Mouse (Mus musculus) kidney, adult 2 months (tissue): ENCODE results near the gene Mansc1.

Experiments
- CTCF ChIP-seq: fragments of 200-500 bp; conservative IDR thresholded peaks from 2 replicates; pipeline ENCODE4 v1.5.1; 2011; ENCODE audit warnings: low read depth, mild to moderate bottlenecking, control low read depth, low read length, moderate library complexity, mixed read lengths; ENCODE audit not compliant: insufficient read depth, insufficient read length
- POLR2A ChIP-seq: fragments of 200-500 bp; IDR thresholded peaks from one replicate; pipeline ENCODE4 v1.6.1; 2011; ENCODE audit warnings: low read depth, low read length, control low read depth

DNA sequence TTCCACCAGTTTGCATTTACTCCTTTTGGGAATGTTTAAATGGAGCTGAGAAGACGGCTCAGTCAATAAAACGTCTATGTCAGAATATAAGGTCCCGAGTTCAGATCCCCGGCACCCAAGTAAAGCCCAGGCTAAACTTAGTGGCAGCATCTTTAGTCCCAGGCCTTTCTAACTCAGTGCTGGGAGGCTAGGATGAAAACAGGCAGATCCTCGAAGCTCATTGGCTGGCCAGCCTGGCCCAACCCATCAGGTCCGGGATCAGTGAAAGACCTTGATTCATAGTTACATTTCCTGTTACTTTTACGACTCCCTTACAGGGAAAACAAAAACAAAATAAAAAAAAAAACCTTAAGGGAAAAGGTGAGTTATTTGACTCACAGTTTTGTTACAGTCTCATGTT is 31.2 kb downstream of the Mansc1 start:
- TF ChIP-seq POLR2A, result no peak
- TF ChIP-seq CTCF, result no peak
